Mouse (Mus musculus) layer of hippocampus, adult 9-11 months (tissue): ENCODE results near the gene Hlf.

Experiments
- DNase-seq: peaks from one replicate; pipeline ENCODE4 v3.0.0; 2022

The Hlf gene

GRCm38 (mm10) chr11:90334816-90335215 lies 55.9 kb downstream of the Hlf start:
- DNase-seq = no peak

- no peak for DNase-seq
Measured at GRCm38 (mm10) chr11:90332737-90333136, 58.0 kb downstream of the Hlf start.

- no peak for DNase-seq
Measured at GRCm38 (mm10) chr11:90330202-90330694, 60.4 kb downstream of the Hlf start.

- DNase-seq = no peak
Measured at GRCm38 (mm10) chr11:90326836-90327235, 63.9 kb downstream of the Hlf start.

GRCm38 (mm10) chr11:90326146-90326545 lies 64.5 kb downstream of the Hlf start:
- no peak for DNase-seq

GRCm38 (mm10) chr11:90324597-90324996 lies 66.1 kb downstream of the Hlf start:
- DNase-seq = no peak

GRCm38 (mm10) chr11:90320922-90321321 lies 69.8 kb downstream of the Hlf start:
- DNase-seq = no peak

GRCm38 (mm10) chr11:90317482-90317881 lies 73.2 kb downstream of the Hlf start:
- DNase-seq = peak; percentile 60

GRCm38 (mm10) chr11:90314606-90315005 lies 76.1 kb downstream of the Hlf start:
- no peak for DNase-seq

GRCm38 (mm10) chr11:90306993-90307392 lies 83.7 kb downstream of the Hlf start:
- DNase-seq = peak; percentile 38

- no peak for DNase-seq
Measured at GRCm38 (mm10) chr11:90306067-90306466, 84.6 kb downstream of the Hlf start.

GRCm38 (mm10) chr11:90294622-90295021 lies 96.1 kb downstream of the Hlf start:
- no peak for DNase-seq

GRCm38 (mm10) chr11:90292766-90293165 lies 97.9 kb downstream of the Hlf start:
- DNase-seq = no peak

GRCm38 (mm10) chr11:90291156-90291555 lies 99.5 kb downstream of the Hlf start:
- DNase-seq = no peak

- DNase-seq = no peak
Measured at GRCm38 (mm10) chr11:90286550-90287154, 104.0 kb downstream of the Hlf start.
